Mouse (Mus musculus) skeletal muscle tissue, adult 2 months (tissue): Measurements from ENCODE around the gene Tob2.

Experiments
- DNase-seq: peaks from one replicate; pipeline ENCODE4 v3.0.0-alpha.2; 2012; ENCODE audit warnings: low read depth, low spot score

Gene Tob2

DNA sequence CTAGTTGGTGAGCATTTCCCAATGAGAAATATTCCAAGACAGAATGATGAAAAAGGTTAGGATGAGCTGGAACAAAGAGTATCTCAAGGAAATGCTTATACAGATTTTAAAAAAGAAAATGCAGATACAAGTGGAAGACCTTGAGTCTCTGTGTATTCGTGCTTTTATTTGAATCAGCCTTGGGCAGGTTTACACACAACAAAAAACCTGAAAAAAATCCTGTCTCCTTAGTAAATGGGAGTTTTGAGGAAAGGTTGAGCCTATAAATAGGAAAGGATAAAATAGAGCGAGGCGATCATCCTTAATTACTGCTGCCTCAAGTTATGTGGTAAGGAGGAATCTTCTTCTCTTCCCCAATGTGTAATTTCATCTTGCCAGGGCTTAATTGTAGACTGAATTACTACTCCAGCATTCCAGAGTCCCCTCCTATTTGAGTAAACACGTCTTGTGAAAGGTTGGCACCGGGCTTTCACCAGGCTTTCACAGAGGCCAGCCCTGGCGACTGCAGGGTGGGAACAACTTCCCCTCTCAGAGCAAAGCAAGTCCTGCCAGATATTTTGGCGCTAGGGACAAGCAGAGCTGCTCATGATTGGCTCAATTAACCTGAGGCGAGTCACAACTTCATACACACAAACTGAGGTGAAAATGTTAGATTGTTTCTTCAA lies 2.0 kb upstream of the Tob2 start:
- DNase-seq = peak; percentile 61

DNA sequence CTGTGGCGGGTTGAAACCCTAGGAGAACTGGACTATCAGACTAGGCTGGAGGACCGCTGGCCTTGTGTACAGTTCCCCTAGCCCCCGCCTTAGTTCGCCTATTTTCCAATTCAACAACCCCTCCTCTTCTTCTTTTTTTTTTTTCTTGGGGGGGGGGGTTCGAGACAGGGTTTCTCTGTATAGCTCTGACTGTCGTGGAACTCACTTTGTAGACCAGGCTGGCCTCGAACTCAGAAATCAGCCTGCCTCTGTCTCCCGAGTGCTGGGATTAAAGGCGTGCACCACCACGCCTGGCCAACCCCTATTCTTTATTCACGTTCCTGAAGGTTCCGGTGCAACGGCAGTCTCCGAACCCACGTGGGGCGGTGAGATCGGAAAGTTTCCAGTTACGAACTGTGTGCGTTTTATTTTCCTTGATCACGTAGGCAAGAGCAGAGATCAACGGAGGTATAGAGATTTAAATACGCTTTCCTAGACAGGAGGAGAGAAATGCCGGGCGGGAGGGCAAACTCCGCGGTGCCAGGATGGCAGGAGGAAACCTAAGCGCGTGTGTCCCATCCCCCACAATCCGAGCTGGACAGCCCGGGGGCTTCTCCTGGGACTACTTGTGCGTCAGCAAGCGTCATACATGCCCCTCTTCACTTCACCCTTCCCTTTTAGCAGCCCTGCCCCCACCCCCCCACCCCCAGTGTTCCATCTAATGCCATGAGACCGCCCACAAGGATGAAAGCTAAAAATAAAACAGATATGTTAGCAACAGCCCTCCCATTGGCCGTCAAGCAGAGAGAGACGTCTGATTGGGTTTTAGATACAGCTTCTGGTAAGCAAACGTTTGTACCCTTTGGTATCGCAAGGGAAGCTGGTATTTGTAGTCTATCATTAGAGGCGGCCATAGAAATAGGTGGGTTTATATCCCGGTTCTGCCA lies 997 bp upstream of the Tob2 start:
- peak; percentile 97 for DNase-seq

DNA sequence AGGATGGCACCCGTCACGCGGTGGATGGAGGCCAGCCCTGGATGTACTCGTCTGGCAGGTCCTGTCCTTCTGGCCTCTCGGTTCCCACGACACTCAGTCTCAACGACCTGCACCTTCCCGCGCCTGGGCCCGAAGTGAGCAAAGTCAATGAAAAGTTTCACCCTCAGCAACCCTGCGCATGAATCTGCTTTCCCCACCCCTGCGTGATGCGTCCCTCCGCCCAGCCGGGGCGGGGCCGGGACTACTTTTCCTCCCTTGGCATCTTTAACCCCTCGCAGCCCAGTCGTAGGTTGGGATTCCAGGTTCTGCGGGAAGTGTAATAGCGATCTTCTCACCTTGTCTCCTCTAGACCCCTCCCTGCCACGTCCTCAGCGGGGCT lies 469 bp downstream of the Tob2 start:
- DNase-seq = peak; percentile 94

DNA sequence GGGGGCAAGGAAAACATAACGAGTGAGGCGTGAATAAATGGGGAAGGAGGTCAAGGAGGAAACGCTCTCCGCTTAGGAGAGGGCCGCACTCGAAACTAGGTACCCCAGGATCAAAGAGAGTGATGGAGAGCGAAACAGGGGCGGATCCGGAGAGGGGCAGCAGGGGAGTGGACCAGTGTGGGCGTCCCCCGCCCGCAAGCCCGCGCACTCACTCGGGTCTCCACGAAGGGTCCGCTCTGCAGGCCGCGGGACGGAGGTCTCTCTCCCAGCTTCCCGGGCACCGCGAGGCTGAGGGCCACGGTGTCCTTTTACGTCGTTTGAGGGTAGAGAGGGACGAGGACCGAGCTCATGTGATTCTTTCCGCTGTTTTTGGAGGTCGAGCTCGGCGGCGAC lies 876 bp downstream of the Tob2 start:
- DNase-seq = no peak

DNA sequence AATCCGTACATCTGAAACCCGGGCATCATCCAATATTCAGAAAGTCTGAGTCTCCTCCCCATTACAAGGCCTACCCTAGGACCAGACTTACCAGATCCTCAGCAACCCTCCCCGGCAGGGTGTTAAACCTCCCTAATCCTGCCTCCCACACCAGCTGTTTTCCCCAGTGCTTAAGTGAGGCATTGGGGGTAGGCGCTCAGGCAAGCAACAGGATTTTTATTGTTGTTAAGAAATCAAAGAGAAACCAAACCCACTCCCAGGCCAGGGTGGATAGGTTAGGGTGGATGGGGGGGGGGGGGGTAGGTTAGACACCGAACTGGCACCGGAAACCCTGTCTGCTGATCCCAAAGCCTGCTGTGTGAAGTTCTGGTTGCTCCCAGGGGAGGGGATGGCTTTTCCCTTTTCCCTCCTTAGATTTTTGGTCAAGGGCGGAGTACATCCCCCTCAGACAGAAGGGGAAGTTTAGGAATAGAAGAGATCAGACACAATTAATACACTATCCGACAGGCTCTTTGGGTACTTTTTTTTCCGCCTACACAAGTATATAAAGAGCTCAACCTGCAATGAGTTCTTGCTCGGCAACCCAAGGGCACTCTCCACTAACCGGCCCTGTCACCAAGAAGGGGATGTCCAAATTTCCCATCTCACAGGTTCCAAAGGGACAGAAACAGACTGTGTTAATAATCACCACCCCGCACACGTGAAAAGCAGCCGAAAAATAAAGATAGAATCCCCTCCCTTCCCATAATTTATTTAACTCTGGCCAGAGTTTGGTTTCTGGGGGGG lies 1.5 kb downstream of the Tob2 start:
- no peak for DNase-seq

- peak; percentile 96 for DNase-seq
These were observed 2.4 kb downstream of the Tob2 start for GRCm38 (mm10) chr15:81856030-81856790.

DNA sequence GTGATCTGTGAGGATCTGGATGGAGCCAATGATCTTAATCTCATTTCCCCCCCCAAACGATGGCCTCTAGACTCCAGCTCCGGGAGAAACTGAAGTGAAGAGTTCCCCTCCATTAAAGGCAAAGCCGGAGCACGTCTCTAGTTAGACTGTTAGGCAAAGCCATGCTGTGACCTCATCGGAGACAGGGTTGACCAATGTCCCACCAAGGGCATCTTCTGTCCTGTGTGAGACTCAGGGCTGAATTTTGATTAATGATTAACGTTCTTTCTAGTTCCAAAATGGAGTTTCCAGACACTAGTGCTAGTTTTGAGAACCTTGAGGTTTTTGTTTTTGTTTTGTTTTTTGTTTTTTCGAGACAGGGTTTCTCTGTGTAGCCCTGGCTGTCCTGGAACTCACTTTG lies 5.5 kb downstream of the Tob2 start:
- no peak for DNase-seq

DNA sequence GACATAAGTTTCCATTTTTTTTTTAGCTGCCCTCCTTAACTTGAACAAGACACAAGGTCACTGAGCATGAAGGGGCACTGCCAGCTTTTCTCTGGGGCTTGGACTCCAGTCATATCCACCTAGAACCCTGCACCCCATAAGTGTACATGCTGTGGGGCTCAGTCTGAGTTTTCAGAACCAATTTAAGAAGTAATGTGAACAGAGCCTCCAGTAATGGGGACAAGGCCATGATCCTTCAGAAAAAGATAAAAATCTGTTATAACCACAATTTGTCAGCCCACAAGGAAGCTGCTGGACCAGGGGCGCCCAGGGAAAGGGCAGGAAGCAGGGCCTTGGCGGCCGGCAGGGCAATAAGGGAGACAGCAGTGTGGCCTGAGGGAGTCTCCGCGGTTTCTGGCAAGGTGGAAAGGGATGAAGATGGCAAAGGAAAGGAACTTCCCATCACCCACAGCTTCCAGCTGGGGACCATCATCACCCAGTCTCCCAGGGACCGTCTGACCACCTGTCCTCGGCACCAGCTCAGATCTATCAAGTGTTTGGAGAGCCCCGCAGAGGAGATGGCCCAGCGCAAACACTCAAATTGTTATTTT lies 6.1 kb downstream of the Tob2 start:
- DNase-seq = no peak

GRCm38 (mm10) chr15:81851375-81851774 lies 7.2 kb downstream of the Tob2 start:
- DNase-seq = no peak

DNA sequence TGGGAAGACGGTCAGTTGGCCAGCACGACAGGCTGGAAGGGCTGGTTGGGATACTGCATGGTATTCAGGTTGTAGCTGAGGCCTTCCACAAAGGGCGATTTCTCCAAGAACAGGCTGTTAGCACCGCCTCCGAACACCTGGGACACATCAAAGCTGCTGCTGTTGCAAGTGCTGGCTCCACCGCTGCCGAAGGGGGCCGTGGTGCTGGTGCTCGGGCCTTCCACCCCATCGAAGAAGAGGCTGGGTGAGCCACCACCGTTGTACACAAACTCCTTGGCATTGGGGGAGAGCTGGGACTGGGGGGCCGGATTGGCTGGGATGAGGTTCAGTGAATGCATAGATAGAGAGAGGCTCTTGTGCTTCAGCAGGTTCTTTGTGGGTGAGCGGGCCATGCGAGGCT lies 7.9 kb downstream of the Tob2 start:
- DNase-seq = no peak

DNA sequence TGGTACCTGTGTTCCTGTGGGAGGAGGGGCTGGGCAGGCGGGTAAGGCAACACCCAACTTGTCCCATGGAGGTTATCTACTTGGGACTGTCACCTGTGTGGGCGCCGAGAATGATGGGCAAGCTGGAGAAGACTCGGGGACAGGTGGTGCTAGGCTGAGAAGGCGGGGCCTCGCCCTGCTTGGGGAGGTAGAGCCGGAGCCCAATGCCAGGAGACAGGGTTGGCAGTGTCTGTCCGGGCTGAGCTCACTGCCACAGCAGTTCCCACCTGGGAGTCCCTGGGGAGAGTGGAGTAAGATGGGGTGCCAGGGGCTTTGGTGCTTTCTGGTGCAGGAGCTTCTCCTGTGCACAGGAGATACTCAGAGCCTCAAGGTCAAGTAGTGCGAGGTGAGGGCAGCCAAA lies 9.5 kb downstream of the Tob2 start:
- peak; percentile 80 for DNase-seq

GRCm38 (mm10) chr15:81848301-81848700 lies 10.3 kb downstream of the Tob2 start:
- peak; percentile 73 for DNase-seq

GRCm38 (mm10) chr15:81847861-81848260 lies 10.7 kb downstream of the Tob2 start:
- no peak for DNase-seq

DNA sequence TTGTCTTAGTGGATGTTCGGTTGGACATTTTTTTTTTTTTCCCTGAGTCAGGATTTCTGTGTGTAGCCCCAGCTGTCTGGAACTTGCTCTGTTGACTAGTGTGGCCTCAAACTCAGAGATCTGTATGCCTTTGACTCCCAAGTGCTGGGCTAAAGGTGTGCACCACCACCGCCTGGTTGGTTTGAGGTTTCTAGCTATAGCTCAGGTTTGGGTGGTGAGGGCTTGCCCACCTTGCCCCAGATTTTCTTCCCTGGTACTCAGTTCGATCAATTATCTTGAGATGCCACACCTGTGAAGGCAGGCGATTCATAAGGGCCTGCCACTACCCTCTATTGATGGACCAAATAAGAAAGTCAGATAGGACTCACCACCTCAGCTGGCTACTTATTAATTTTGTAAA lies 11.4 kb downstream of the Tob2 start:
- DNase-seq = no peak

- DNase-seq = peak; percentile 85
These were observed 11.8 kb downstream of the Tob2 start for GRCm38 (mm10) chr15:81846755-81847154.

GRCm38 (mm10) chr15:81845724-81846123 lies 12.9 kb downstream of the Tob2 start:
- peak; percentile 95 for DNase-seq

GRCm38 (mm10) chr15:81845033-81845625 lies 13.5 kb downstream of the Tob2 start:
- DNase-seq = no peak

- DNase-seq = no peak
These were observed 16.3 kb downstream of the Tob2 start for GRCm38 (mm10) chr15:81842275-81842674.

DNA sequence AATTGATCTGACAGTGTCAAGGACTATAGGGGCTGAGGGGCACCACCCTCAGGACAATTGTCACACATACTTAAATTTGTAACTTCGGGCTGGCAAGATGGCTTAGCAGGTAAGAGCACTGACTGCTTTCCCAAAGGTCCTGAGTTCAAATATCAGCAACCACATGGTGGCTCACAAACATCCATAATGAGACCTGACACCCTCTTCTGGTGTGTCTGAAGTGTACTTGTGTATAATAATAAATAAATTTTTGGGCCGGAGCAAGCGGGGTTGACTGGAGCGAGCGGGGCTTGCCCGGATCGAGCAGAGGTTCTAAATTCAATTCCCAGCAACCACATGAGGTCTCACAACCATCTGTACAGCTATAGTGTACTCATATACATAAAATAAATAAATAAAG lies 18.3 kb downstream of the Tob2 start:
- no peak for DNase-seq

DNA sequence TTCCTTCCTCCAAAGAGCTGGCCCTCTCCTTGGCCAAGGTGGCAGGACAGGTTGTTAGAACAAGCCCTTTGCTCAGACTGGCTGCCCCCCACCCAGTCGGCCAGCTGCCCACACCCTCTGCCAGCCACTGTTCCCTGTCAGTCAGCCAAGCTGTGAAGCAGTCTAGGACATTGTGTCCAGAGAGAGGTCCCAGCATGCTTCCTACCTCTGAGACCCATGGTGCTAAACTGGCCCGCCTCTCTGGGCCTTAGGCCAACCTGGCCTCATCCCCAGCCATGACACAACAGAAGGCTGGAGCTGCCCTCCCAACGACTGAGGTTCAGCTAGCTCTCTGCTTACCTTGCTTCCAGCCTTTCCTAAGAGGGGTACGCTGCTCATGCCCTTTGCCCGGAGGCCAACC lies 19.0 kb downstream of the Tob2 start:
- DNase-seq = peak; percentile 98
